Mouse (Mus musculus) forebrain, embryonic 15.5 days (tissue): Measurements from ENCODE around the gene Prkab1. TPM values are rescaled to one million over a fixed set of nuclear protein-coding genes. Genes with fewer than 3 reads are reported as not detected.

Experiments
- ATAC-seq: fragments of 200-750 bp; cut with Nextera tagmentation; replicated peaks from 2 replicates; pipeline ENCODE4 v1.8.0; 2017; ENCODE audit warnings: mild to moderate bottlenecking, moderate TSS enrichment, moderate library complexity
- H3K27ac ChIP-seq: fragments of 300-500 bp; sonication (generic); replicated peaks from 2 replicates; pipeline ENCODE4 v1.5.1; 2015; ENCODE audit warnings: mild to moderate bottlenecking, inconsistent platforms
- H3K27me3 ChIP-seq: fragments of 300-500 bp; sonication (generic); 2 replicates; pipeline ENCODE4 v1.6.1; 2015; ENCODE audit warnings: inconsistent platforms
- H3K36me3 ChIP-seq: fragments of 300-500 bp; sonication (generic); 2 replicates; pipeline ENCODE4 v1.6.1; 2015; ENCODE audit warnings: mild to moderate bottlenecking, inconsistent platforms
- H3K4me1 ChIP-seq: fragments of 300-500 bp; sonication (generic); 2 replicates; pipeline ENCODE4 v1.6.1; 2015; ENCODE audit warnings: inconsistent platforms
- H3K4me2 ChIP-seq: fragments of 300-500 bp; sonication (generic); replicated peaks from 2 replicates; pipeline ENCODE4 v1.6.1; 2015; ENCODE audit warnings: mild to moderate bottlenecking, inconsistent platforms
- H3K4me3 ChIP-seq: fragments of 300-500 bp; sonication (generic); 2 replicates; pipeline ENCODE4 v1.5.1; 2015; ENCODE audit warnings: mild to moderate bottlenecking, inconsistent platforms
- H3K9ac ChIP-seq: fragments of 300-500 bp; sonication (generic); replicated peaks from 2 replicates; pipeline ENCODE4 v1.6.1; 2015; ENCODE audit warnings: mild to moderate bottlenecking, inconsistent platforms
- H3K9me3 ChIP-seq: fragments of 300-500 bp; sonication (generic); 2 replicates; pipeline ENCODE4 v1.6.1; 2016; ENCODE audit warnings: inconsistent platforms
- WGBS: fragments of 180-500 bp; shearing (Covaris S2); methylation state at CpG from one replicate; pipeline ENCODE4 v1.1.7; 2015; ENCODE audit warnings: mixed read lengths; 5-methylcytosine and 5-hydroxymethylcytosine counted together
- polyA plus RNA-seq: library from polyadenylated mRNA; unstranded; fragments of >200 nt; fragmentation: Nextera tagmentation; extraction: Ambion mirVana; gene quantifications from 2 replicates; pipeline ENCODE4 v1.2.1, GENCODE M21; 2015

Gene Prkab1
- polyA plus RNA-seq, 1 experiment from 2014 or later = 52.3 TPM

GRCm38 (mm10) chr5:115976446-115976845 is 47.9 kb downstream of the Prkab1 start:
- no peaks in the 10 kb centered on the region for H3K27me3 ChIP-seq

GRCm38 (mm10) chr5:115975672-115976071 is 48.6 kb downstream of the Prkab1 start:
- H3K27me3 ChIP-seq = no peaks in the 10 kb centered on the region
- H3K4me3 ChIP-seq = no peak overlapping the region
- 80% methylated on average over 10 of the region's 10 CpGs for WGBS
- H3K9me3 ChIP-seq = no peaks in the 10 kb centered on the region
- ATAC-seq = no peak
- H3K4me2 ChIP-seq = no peak overlapping the region
- H3K27ac ChIP-seq = no peak overlapping the region
- peaks cover 3% of the 10 kb centered on the region; the same call in 1 of the 2 replicates for H3K36me3 ChIP-seq
- no peak overlapping the region for H3K9ac ChIP-seq
- no peaks in the 10 kb centered on the region for H3K4me1 ChIP-seq

More at GRCm38 (mm10) chr5:115976446-115976845, 47.9 kb downstream of the Prkab1 start:
- 86% methylated on average over 5 of the region's 5 CpGs for WGBS
- Histone ChIP-seq H3K4me2 (no peak overlapping the region), H3K4me3 (no peak overlapping the region), H3K4me1 (no peaks in the 10 kb centered on the region), H3K9ac (no peak overlapping the region), H3K27ac (no peak overlapping the region), H3K9me3 (no peaks in the 10 kb centered on the region), H3K36me3 (peaks cover 3% of the 10 kb centered on the region; the same call in 1 of the 2 replicates)
- no peak for ATAC-seq

- H3K9ac ChIP-seq = no peak overlapping the region
- 92% methylated on average over 15 of the region's 15 CpGs for WGBS
These were observed 53.1 kb downstream of the Prkab1 start for GRCm38 (mm10) chr5:115971236-115971635.

More at GRCm38 (mm10) chr5:115971236-115971635, 53.1 kb downstream of the Prkab1 start:
- no peaks in the 10 kb centered on the region for H3K9me3 ChIP-seq
- no peak overlapping the region for H3K4me2 ChIP-seq
- H3K4me3 ChIP-seq = no peak overlapping the region
- no peaks in the 10 kb centered on the region for H3K4me1 ChIP-seq
- H3K36me3 ChIP-seq = peaks cover 6% of the 10 kb centered on the region; the same call in 1 of the 2 replicates
- H3K27me3 ChIP-seq = no peaks in the 10 kb centered on the region
- no peak for ATAC-seq
- H3K27ac ChIP-seq = no peak overlapping the region

Other genes starting within 250 kb of the Prkab1 start
- gene Cit, start 179.2 kb downstream of the Prkab1 start, polyA plus RNA-seq = 17.2 and 20.3 TPM in 2 replicates
- not detected in 2 replicates for gene Tmem233, start 58.7 kb upstream of the Prkab1 start, polyA plus RNA-seq